Mouse (Mus musculus) intestine, embryonic 16.5 days (tissue): ENCODE measurements around the gene Grid1. TPM values are rescaled to one million over a fixed set of nuclear protein-coding genes. Genes with fewer than 3 reads are reported as not detected.

Source experiments
- ATAC-seq: fragments of 200-750 bp; cut with Nextera tagmentation; 2 replicates; pipeline ENCODE4 v1.8.0; 2017; ENCODE audit warnings: moderate TSS enrichment, moderate library complexity
- H3K27ac ChIP-seq: fragments of 300-500 bp; sonication (generic); 2 replicates; pipeline ENCODE4 v1.5.1; 2014; ENCODE audit warnings: mild to moderate bottlenecking, low read length
- H3K27me3 ChIP-seq: fragments of 300-500 bp; sonication (generic); replicated peaks from 2 replicates; pipeline ENCODE4 v1.6.1; 2014; ENCODE audit warnings: low read length, control low read depth, mixed read lengths; ENCODE audit not compliant: control insufficient read depth, insufficient read depth
- H3K36me3 ChIP-seq: fragments of 300-500 bp; sonication (generic); 2 replicates; pipeline ENCODE4 v1.6.1; 2014; ENCODE audit warnings: low read length, control low read depth; ENCODE audit not compliant: control insufficient read depth, insufficient read depth
- H3K4me1 ChIP-seq: fragments of 300-500 bp; sonication (generic); 2 replicates; pipeline ENCODE4 v1.6.1; 2014; ENCODE audit warnings: low read length, control low read depth, mixed read lengths; ENCODE audit not compliant: control insufficient read depth, insufficient read depth
- H3K4me2 ChIP-seq: fragments of 300-500 bp; sonication (generic); 2 replicates; pipeline ENCODE4 v1.6.1; 2014; ENCODE audit warnings: low read depth, low read length, control low read depth
- H3K4me3 ChIP-seq: fragments of 300-500 bp; sonication (generic); 2 replicates; pipeline ENCODE4 v1.5.1; 2014; ENCODE audit warnings: mild to moderate bottlenecking, low read length
- H3K9ac ChIP-seq: fragments of 300-500 bp; sonication (generic); 2 replicates; pipeline ENCODE4 v1.6.1; 2014; ENCODE audit warnings: low read depth, low read length
- H3K9me3 ChIP-seq: fragments of 300-500 bp; sonication (generic); 2 replicates; pipeline ENCODE4 v1.6.1; 2016; ENCODE audit warnings: low read length, control low read depth; ENCODE audit not compliant: control insufficient read depth
- WGBS: fragments of 180-500 bp; shearing (Covaris S2); extraction: QIAGEN DNeasy Blood & Tissue Kit; methylation state at CpG from one replicate; pipeline ENCODE4 v1.1.7; 2014; 5-methylcytosine and 5-hydroxymethylcytosine counted together
- polyA plus RNA-seq: library from polyadenylated mRNA; unstranded; fragments of >200 nt; fragmentation: Nextera tagmentation; extraction: Ambion mirVana; gene quantifications from 2 replicates; pipeline ENCODE4 v1.2.1, GENCODE M21; 2015

Gene Grid1
- polyA plus RNA-seq, 1 experiment from 2014 or later: 0.15 TPM

GRCm38 (mm10) chr14:35313380-35314299, 493.7 kb downstream of the Grid1 start:
- no peak overlapping the region for H3K27ac ChIP-seq
- H3K4me3 ChIP-seq: no peak overlapping the region
- no peak for ATAC-seq
- H3K4me2 ChIP-seq: no peak overlapping the region
- no peaks in the 10 kb centered on the region for H3K9me3 ChIP-seq
- no peak overlapping the region for H3K9ac ChIP-seq
- H3K36me3 ChIP-seq: no peaks in the 10 kb centered on the region
- H3K4me1 ChIP-seq: no peaks in the 10 kb centered on the region
- WGBS: 38% methylated on average over 5 of the region's 5 CpGs
- no peaks in the 10 kb centered on the region for H3K27me3 ChIP-seq

- no peak overlapping the region for H3K9ac ChIP-seq
- 73% methylated on average over 1 of the region's 1 CpGs for WGBS
Measured at GRCm38 (mm10) chr14:35326306-35326705, 506.4 kb downstream of the Grid1 start.

GRCm38 (mm10) chr14:35336561-35336960, 516.7 kb downstream of the Grid1 start:
- H3K27ac ChIP-seq: no peak overlapping the region
- no peak overlapping the region for H3K4me2 ChIP-seq
- 75% methylated on average over 3 of the region's 3 CpGs for WGBS
- no peak overlapping the region for H3K4me3 ChIP-seq
- no peaks in the 10 kb centered on the region for H3K4me1 ChIP-seq
- no peaks in the 10 kb centered on the region for H3K27me3 ChIP-seq
- no peaks in the 10 kb centered on the region for H3K9me3 ChIP-seq
- H3K36me3 ChIP-seq: no peaks in the 10 kb centered on the region
- no peak for ATAC-seq
- H3K9ac ChIP-seq: no peak overlapping the region

More at GRCm38 (mm10) chr14:35326306-35326705, 506.4 kb downstream of the Grid1 start:
- no peaks in the 10 kb centered on the region for H3K9me3 ChIP-seq
- no peaks in the 10 kb centered on the region for H3K4me1 ChIP-seq
- H3K36me3 ChIP-seq: no peaks in the 10 kb centered on the region
- no peak for ATAC-seq
- no peak overlapping the region for H3K4me3 ChIP-seq
- H3K27ac ChIP-seq: no peak overlapping the region
- no peaks in the 10 kb centered on the region for H3K27me3 ChIP-seq
- no peak overlapping the region for H3K4me2 ChIP-seq

- Histone ChIP-seq H3K27me3 (no peaks in the 10 kb centered on the region), H3K36me3 (no peaks in the 10 kb centered on the region), H3K4me2 (no peak overlapping the region), H3K27ac (no peak overlapping the region), H3K4me3 (no peak overlapping the region), H3K9me3 (no peaks in the 10 kb centered on the region), H3K9ac (no peak overlapping the region), H3K4me1 (no peaks in the 10 kb centered on the region)
- 64% methylated on average over 3 of the region's 3 CpGs for WGBS
- ATAC-seq: no peak
Measured at GRCm38 (mm10) chr14:35356011-35356410, 536.1 kb downstream of the Grid1 start.

GRCm38 (mm10) chr14:35356480-35357085, 536.7 kb downstream of the Grid1 start:
- Histone ChIP-seq H3K27me3 (no peaks in the 10 kb centered on the region), H3K4me2 (no peak overlapping the region), H3K9ac (no peak overlapping the region), H3K4me1 (no peaks in the 10 kb centered on the region), H3K36me3 (no peaks in the 10 kb centered on the region), H3K9me3 (no peaks in the 10 kb centered on the region), H3K27ac (no peak overlapping the region), H3K4me3 (no peak overlapping the region)
- no peak for ATAC-seq
- WGBS: 74% methylated on average over 6 of the region's 6 CpGs

- 47% methylated on average over 7 of the region's 7 CpGs for WGBS
- H3K9me3 ChIP-seq: no peaks in the 10 kb centered on the region
Measured at GRCm38 (mm10) chr14:35358136-35358821, 538.4 kb downstream of the Grid1 start.

GRCm38 (mm10) chr14:35365177-35365944, 545.5 kb downstream of the Grid1 start:
- Histone ChIP-seq H3K27ac (no peak overlapping the region), H3K4me3 (no peak overlapping the region), H3K36me3 (no peaks in the 10 kb centered on the region), H3K4me2 (no peak overlapping the region), H3K9ac (no peak overlapping the region), H3K27me3 (no peaks in the 10 kb centered on the region), H3K9me3 (no peaks in the 10 kb centered on the region), H3K4me1 (no peaks in the 10 kb centered on the region)
- 79% methylated on average over 8 of the region's 8 CpGs for WGBS
- ATAC-seq: no peak

More at GRCm38 (mm10) chr14:35358136-35358821, 538.4 kb downstream of the Grid1 start:
- ATAC-seq: no peak
- no peak overlapping the region for H3K9ac ChIP-seq
- H3K4me1 ChIP-seq: no peaks in the 10 kb centered on the region
- no peak overlapping the region for H3K27ac ChIP-seq
- H3K27me3 ChIP-seq: no peaks in the 10 kb centered on the region
- no peak overlapping the region for H3K4me3 ChIP-seq
- H3K4me2 ChIP-seq: no peak overlapping the region
- no peaks in the 10 kb centered on the region for H3K36me3 ChIP-seq

GRCm38 (mm10) chr14:35374374-35374773, 554.5 kb downstream of the Grid1 start:
- Histone ChIP-seq H3K4me1 (no peaks in the 10 kb centered on the region), H3K36me3 (no peaks in the 10 kb centered on the region), H3K9ac (no peak overlapping the region), H3K27ac (no peak overlapping the region), H3K27me3 (no peaks in the 10 kb centered on the region), H3K4me2 (no peak overlapping the region), H3K4me3 (no peak overlapping the region), H3K9me3 (no peaks in the 10 kb centered on the region)
- WGBS: 85% methylated on average over 3 of the region's 3 CpGs
- no peak for ATAC-seq

GRCm38 (mm10) chr14:35393591-35393990, 573.7 kb downstream of the Grid1 start:
- no peak overlapping the region for H3K4me2 ChIP-seq
- H3K4me3 ChIP-seq: no peak overlapping the region
- no peak for ATAC-seq
- WGBS: 76% methylated on average over 4 of the region's 4 CpGs
- no peaks in the 10 kb centered on the region for H3K36me3 ChIP-seq
- no peaks in the 10 kb centered on the region for H3K27me3 ChIP-seq
- H3K9ac ChIP-seq: no peak overlapping the region
- no peak overlapping the region for H3K27ac ChIP-seq
- no peaks in the 10 kb centered on the region for H3K4me1 ChIP-seq
- no peaks in the 10 kb centered on the region for H3K9me3 ChIP-seq
